Mouse (Mus musculus) heart, postnatal 14 days (tissue): Measurements from ENCODE around the gene Gnpat. TPM values are rescaled to one million over a fixed set of nuclear protein-coding genes. Genes with fewer than 3 reads are reported as not detected.

Experiments used
- DNase-seq, 2 experiments: peaks; one replicate each; pipeline ENCODE4 v3.0.0; 2021 to 2022
- intact Hi-C: fragments of 180-260 bp; cut with DNase I; formaldehyde crosslinking; loops from one replicate; pipeline ENCODE4 v1.15.1; 2025
- long read RNA-seq, 2 experiments: library from polyadenylated mRNA; stranded (forward); transcript quantifications; one replicate each; pipeline ENCODE4 v2.0.0; 2021
- total RNA-seq, 2 experiments: library from RNA; stranded (reverse); gene quantifications; 2 replicates each; pipeline ENCODE4 v1.2.3; 2021

Gene Gnpat
- 100 to 1,000 TPM; 148 to 164 TPM for total RNA-seq
- long read RNA-seq, experiment 1, transcript Gnpat-201 (16 exons, 2,984 nt), result major isoform, 173 of 224 reads
- long read RNA-seq, experiment 1, partial matches to known transcripts, result 29 of 224 reads
- long read RNA-seq, experiment 1, other reads (novel, unspliced or antisense), result 20 of 224 reads
- long read RNA-seq, experiment 2, transcript Gnpat-201 (16 exons, 2,984 nt), result major isoform, 174 of 222 reads
- long read RNA-seq, experiment 2, partial matches to known transcripts, result 25 of 222 reads
- long read RNA-seq, experiment 2, other reads (novel, unspliced or antisense), result 23 of 222 reads

DNA sequence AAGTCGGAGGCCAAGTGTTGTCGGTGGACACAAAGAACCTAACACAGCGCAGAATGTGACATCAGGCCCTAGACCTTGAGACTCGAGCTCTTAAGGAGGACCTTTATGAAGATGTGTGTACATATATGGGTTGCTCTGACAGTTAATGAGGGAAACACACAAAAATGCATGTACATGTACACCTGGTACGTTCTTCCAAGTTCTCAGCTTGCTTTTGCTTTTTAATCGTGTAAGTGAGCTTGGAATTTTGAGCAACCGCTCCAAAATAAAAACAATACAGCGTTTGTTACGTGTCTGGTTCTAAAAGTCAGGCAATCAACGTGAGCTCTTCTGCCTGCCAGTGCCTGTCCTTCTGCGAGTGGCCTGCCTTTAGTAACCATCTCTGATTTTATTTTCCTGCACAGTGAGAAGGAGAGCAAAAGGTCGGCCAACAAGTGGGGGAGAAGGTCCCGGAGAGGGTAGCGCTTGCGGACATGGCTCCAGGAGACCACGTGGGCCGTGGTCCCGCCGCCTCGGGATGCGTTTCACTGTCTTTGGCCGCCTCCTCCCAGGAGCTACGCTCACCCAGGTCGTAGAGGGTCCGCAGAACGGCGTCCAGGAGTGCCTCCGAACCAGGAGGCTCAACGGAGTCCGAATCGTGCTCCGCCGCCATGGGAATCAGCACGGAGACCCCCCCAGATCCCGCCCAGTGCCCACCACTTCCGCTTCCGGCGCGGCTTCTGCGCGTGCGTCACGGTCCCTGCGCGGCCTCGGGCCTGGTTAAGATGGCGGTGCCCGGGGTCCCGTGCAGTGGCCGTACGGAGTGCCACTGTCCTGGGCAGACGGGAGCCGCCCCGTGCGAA lies at the start of gene Gnpat, which contains the start of gene 2810004N23Rik:
TSS of gene Gnpat (plus strand) at position 713 of the 842 bp plus-strand sequence.
TSS of gene 2810004N23Rik (minus strand) at position 800 of the 842 bp plus-strand sequence.
- DNase-seq, result peak; percentile 96 to 97
- intact Hi-C loops, result no loop called here

DNA sequence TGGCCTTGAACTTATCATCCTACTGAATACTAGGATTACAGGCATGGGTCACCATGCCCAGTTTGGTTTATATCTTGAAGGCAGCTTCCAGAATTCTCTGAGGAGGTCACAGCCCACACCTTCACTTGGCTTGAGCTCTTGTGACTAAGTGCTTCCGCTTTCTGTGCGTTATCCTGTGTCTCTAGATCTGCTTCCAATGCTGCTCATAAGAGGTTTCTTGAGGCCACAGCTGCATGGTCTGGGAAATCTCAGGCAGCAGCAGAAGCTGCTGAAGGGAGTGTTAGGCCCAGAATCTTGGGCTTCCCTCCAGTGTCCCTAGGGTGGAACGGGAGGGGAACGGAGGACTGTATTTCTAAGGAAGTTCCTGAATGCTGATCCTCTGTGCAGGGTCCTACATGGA lies 49.5 kb upstream of the Gnpat start:
- no peak for DNase-seq
- intact Hi-C loops, result no loop called here

DNA sequence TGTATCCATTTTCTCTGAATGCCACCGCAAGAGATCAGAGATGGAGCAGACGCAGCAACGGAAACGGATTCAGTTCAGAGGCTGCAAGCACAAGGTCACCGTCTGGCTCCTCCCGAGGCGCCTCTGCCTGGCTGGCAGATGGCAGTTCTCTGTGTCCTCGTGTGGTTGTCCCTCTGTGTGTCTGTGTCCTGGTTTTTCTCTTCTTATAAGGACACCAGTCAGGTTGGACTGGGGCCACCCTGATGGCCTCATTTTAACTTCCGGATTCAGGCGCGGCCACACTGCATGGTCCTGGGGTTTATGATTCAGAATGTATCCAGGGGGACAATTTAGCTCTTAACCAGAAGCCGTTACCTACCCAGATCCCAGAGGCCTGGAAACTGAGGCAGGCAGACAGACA lies 47.0 kb upstream of the Gnpat start:
- intact Hi-C loops, result no loop called here
- no peak for DNase-seq

DNA sequence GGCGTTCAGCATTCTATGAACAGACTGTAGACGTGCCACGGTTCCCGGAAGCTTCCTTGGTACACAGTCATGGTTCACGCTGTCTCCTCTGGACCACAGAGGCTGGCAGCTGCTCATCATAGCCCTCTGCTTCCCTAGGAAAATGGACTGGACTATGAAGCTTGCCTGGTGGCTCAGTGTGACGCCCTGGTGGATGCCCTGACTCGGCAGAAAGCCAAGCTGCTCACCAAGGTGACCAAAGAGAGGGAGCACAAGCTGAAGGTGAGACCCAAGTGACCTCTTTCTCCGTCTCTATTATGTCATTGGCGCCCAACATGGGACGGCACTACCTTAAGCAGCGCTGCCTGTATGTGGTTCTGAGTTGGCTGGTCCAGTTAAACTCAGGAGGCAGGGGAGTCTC lies 46.0 kb upstream of the Gnpat start:
- intact Hi-C loops, result no loop called here

DNA sequence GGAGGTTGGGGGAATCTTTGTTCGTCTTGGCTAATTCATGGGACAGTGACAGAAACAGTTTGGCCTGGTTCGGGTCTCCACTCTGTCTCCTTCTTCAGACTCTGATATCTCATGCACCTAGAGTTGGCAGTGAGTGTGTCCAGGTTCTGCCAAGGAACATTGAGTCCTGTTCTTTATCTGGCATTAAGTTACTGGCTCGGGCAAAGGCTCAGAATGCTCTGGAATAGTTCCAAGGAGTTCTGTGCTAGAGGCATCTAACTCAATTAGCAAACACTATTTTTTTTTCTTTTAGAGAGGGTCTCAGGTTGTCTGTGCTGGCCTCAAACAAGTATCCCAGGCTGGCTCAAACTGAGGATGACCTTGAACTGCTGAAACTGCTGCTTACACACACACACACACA lies 45.5 kb upstream of the Gnpat start:
- intact Hi-C loops, result no loop called here
- no peak for DNase-seq

More for the DNA sequence above, 46.0 kb upstream of the Gnpat start:
- no peak for DNase-seq

DNA sequence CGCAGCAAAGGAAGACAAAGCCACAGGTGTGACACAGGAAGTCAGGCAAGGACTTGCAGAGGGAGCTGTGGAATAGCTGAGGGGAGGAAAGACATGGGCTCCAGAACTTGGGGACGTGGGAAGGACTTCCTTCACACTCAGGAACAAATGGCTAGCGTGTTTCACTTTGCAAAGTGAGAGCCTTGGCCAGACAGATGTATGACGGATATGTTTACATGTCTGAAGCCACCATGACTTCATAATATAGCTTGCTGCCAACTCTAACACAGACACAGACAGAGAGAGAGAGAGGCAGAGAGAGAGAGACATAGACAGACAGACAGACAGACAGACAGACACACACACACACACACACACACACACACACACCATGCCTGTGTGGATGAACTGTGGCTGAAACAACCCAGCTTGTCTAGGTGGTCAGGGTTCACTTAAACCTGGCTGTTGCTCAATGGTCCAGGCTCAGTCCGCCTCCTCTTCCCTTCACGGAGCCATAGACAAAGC lies 43.2 kb upstream of the Gnpat start:
- no peak for DNase-seq
- intact Hi-C loops, result no loop called here

DNA sequence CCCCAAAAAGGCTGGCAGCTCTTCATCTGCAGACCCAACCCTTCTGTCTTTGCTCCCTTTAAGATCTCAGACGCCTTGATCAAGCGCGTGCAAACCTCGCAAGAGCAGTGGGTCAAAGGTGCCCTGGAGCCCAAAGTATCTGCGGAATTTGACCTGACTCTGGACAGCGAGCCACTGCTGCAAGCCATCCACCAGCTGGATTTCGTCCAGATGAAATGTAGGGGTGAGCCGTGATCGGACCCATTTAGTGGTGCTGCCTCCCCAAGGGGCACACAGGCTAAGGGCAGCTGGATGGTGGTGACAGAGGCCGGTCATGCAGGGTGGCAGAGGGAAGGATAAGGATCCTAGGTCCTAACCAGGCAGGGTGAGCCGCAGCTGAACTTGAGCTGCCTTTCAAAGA lies 42.7 kb upstream of the Gnpat start:
- intact Hi-C loops, result no loop called here
- DNase-seq, result no peak

DNA sequence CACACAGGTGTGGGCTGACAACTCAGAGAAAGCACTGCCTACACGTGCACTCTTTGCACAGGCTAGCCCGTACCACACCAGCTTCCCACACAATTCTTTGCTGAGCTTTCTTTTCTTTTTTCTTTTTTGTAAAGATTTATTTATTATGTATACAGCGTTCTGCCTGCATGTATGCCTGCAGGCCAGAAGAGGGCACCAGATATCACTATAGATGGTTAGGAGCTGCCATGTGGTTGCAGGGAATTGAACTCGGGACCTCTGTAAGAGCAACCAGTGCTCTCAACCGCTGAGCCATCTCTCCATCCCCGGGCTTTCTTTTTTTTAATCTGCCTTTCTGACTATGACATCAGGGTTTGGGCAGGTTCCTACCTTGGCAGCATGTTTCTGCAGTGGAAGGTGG lies 39.3 kb upstream of the Gnpat start:
- intact Hi-C loops, result no loop called here
- DNase-seq, result no peak

DNA sequence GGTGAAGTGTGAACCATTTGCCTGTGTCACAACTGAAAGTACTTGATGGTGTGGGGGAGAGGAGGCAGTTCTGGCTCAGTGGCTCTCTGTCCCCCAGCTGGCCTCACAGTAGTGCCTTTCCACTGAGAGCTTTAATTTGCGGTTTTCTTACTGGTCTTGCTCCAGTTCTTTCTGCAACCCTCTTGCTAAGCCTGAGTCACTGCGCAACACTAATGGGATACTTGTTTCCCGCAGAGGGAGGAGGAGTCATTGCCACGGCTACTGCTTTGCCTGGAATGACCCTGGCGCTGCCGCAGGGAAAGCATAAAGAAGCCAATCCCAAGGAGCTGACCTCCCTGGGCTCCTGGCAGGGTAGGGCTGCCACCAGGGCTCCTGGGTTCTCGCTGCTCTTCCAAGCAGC lies 36.2 kb upstream of the Gnpat start:
- intact Hi-C loops, result loop anchor here (5.0 kb wide), 2 partner anchors 89 to 209 kb away; no protein-coding TSS in a partner anchor
- DNase-seq, result peak; percentile 25 to 28

DNA sequence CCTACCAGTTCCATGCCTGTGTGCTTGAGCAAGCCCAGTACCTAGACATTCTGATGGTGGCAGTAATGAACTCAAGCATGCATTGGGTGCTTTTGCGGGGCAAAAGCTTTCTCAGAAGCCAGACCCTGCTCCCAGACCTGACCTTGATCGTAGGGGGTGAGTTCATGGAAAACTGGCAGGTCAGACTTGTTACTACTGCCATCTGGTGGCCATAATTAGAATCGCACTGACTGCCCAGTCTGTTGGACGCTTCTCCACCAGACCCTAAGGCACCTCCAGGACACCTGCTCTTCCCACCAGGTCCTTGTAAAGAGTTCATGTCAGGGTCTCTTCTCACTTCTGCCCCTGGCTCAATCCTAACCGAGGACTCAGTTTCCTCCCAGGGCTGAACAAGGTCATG lies 35.4 kb upstream of the Gnpat start:
- intact Hi-C loops, result loop anchor here (5.0 kb wide), 2 partner anchors 90 to 210 kb away; no protein-coding TSS in a partner anchor
- DNase-seq, result peak; percentile 60 to 80

DNA sequence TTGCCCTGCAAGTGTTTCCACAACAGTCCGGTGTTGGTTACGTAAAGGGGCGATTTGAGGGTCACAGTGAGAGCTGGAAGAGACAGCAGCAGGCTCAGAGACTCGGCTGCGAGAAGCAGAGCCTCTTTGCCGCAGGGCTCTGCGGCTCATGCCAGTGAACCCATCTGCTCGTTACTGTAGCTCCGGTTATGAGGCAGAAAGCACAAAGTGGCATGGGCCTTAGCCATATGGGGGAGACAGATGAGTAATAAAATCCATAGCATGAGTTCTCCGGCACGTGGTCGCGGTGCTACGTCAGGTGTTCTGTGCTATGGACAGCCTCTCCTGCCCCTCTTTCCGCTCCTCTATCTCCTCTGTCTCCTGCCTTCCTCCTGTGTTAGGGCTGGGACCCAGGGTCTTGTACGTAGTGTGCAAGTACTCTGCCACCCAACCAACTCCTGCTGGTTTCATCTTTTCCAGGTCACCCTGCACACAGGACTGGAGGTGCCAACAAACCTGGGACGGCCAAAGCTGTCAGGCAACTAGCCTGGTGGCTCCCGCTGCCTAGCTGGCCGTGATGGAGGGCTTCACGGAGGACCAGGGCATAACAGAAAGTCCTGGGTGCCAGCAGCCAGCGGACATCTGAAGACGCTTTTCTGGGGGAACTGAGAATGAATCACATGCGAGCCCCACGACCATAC lies 34.1 kb upstream of the Gnpat start:
- no peak for DNase-seq
- intact Hi-C loops, result loop anchor here (5.0 kb wide), 2 partner anchors 91 to 211 kb away; no protein-coding TSS in a partner anchor

DNA sequence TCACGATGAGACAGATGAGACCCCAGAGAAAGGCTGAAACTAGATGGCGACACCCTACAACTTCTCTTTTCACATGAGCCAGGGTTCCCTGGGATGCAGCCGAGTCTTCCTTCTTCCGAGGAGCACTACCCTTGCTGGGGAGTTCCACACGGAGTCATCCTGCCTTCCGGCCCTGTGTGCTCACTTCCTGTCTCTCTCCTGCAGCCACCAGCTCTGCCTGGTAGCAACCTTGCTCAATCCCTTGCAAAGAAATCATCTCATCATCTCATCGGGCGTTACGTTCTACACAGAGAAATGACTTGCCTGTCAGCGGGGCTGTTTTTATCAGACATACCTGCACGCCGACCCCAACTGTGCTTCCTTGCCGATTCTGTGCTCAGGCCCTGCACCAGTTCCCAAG lies 32.8 kb upstream of the Gnpat start:
- intact Hi-C loops, result no loop called here
- DNase-seq, result no peak

DNA sequence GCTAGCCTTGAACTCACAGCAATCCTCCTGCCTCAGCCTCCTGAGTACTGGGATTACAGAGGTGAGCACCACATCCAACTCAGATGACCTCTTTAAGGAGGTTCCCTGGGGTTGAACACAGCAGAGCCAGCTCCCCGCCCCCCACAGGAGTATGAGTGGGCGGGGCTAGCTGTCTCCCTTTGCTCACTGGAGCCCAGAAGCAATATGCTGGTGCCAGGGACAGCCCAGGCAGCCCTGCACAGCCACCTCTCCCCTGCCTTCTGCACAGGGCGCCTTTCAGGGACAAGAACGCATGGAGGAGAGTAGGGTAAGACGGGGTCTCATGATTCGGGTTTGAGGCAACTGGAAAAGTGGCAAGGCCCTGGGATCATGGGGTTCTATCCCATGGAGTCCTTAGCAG lies 31.3 kb upstream of the Gnpat start:
- intact Hi-C loops, result no loop called here
- DNase-seq, result no peak

DNA sequence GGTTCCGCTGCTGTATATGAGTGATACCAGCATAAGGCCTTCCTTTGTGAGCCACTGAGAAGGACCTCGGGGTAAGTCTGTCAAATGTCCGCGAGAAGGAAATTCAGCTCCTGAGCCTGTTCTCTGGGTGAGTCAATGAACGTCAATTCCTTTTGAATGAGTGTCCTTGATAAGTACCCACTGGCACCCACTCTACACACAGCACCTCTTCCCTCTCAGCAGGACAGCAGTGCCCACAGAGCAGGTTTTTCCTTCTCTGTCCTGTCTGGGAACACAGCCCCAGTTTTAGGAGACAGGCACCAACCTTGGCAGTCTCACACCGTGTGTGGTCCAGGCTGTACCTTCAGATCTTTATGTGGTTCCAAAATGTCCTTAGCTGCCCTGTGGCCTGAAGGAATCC lies 30.9 kb upstream of the Gnpat start:
- DNase-seq, result no peak
- intact Hi-C loops, result no loop called here

DNA sequence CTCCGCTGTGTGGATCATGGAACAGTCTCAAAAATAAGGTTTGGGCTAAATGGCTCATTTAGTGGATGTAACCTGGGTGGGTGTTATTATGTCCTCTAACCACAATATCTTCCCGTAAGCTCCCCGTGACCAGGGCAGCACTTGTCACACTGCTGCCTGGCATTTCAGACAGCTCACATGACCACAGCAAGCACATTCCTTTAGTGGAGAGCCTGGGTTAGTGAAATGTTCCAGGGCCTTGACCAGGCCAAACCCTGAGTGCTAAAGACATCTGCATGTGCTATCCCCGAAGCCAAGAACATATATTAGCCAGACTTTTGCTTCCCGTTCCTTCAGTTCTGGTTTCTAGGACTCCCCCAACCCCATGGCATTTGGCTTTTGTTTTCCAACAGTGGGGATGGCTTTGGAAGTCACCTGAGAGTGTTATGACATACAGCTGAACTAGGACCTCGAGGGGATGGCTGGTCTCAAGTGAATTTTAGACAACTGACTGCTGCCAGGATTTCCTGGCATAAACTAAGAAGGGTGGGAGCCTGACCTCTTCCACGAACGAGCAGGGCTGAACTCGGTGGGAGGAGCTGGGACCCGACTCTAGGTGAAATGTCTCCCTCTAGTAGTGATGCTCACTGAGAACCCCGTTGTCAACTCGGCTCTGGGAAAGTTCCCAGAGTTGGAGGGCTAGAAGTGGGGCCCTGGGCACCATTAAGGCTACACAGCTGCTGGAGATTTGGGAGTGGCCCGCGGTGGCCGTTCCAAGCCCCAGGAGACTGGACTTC lies 29.2 kb upstream of the Gnpat start:
- peak; percentile 19 to 31 for DNase-seq
- intact Hi-C loops, result no loop called here

DNA sequence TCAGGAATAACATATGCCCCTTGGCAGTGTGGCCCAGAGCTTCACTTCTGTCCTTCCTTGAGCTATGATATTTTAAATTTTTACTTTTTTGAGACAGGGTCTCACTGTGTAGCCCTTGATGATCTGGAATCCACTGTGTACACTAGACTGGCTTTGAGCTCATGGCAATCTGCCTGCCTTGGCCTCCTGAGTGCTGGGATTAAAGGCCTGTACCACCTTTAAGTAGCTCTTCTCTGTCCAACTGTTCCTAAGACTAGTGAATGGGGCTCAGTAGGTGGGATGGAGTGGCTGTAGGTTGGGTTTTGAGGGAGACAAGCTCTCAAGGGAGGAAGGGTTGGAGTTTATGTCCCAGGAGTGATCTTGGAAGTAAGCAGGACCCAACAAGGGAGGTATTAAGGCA lies 27.0 kb upstream of the Gnpat start:
- no peak for DNase-seq
- intact Hi-C loops, result no loop called here

DNA sequence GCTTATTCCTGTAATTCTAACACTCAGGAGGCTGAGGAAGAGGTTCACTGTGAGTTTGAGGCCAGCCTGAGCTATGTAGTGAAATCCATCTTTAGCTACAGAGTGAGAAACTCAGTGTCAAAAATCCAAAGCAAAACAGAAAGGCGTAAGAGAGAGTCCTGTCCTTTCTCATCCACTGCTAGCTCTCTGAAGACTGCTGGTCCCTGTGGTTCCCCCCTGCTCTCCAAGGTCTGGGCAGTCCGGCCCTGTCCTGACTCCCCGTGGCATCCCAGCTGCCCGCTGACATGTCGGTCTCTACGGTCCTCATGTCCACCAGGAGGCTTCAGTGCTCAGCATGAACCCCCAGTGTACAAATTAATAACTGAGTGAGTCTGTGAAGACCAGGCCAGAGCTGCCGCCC lies 26.6 kb upstream of the Gnpat start:
- intact Hi-C loops, result no loop called here
- no peak for DNase-seq

DNA sequence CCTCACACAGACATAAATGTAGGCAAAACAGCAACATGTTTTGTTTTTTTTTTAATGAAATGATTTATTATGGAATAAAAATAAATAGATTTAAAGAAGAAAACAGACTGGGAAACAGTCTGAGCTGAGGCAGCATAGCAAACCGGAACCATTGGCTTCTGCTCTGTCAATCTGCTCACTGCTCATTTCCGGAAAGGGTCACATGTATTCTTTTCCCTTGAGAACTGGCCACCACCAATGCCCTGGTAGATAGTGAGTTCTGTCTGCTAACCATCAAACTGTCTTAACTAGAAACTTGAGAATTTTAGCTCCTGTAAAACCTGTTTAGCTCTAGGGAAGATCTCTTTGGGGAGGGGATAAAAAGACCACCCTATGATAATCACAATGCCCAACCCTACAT lies 25.9 kb upstream of the Gnpat start:
- DNase-seq, result no peak
- intact Hi-C loops, result no loop called here

DNA sequence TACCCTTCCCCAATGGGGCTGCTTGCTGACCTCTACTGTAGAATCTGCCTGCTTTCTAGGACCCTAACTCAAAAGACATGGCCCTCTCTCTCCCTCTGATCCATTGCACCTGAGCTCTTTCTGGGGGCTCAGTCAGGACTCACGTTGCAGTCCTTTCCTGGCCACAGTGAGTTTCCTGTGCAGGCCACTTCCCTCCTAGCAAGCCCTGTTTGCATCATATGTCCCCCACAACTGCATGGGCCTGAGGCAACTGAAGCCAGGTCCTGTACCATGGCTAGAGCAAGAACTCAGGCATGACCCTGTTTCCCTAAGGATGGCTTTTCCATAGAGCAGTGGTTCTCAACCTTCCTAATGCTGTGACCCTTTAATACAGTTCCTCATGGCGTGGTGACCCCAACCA lies 24.9 kb upstream of the Gnpat start:
- no peak for DNase-seq
- intact Hi-C loops, result no loop called here

DNA sequence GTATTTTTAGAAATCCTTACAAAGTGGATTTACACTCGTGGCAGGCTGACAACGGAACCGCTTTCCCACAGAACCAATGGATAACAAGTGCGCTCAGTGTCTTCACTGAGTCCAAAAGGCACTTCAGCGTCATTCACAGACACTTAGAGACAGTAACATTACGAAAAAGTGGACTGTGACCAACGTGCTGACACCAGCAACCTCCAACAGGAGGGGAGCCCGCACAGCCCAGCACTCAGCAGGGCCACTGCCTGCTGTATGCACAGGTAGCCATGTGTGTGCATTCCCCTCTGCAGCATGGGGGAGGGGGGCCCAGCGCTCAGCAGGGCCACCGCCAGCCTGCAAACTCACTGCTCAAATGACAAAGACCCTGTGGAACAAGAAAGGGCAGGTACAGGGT lies 23.5 kb upstream of the Gnpat start:
- DNase-seq, result no peak
- intact Hi-C loops, result no loop called here
